ENCODE assay signal across 8 mouse cellular contexts in the genomic region with DNA sequence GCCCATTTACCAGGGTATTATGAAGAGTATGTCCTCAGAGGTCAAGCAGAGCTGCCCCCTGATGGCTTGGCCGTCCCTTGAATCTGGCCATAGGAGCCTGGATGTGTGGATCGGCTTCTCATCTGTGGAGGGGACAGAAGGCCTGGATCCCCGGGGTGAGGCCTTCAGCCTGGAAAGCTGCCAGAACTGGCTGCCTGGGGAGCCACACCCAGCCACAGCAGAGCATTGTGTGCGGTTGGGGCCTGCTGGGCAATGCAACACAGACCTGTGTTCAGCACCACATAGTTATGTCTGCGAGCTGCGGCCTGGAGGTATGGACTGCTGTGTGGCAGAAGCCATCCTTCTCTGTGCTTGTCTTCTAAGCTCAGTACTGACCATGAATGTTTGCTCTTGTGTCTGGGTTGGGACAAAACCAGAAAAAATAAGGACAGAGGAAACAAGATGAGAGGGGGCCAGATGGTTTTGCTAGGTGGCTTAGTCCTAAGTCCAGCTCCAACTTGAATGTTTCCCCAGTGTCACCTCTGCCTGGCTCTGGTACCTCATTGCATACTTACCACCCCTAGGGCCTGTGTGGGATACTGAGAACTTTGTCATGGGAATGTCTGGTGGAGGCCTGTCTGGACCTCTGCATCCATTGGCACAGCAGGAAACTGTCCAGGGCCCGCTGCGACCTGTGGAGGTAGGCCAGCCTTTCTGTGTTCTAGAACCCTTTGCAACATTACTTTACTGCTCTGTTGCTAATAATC. TPM values are rescaled to one million over a fixed set of nuclear protein-coding genes. Genes with fewer than 3 reads are reported as not detected.
DNase-seq lines count a peak whose midpoint lies in the region; ATAC-seq and TF ChIP-seq lines count a peak whose summit lies in the region.
"Had no signal": no experiment of that assay in that cellular context is flagged by ENCODE, and none has a peak within 500 bp of the region (broad histone marks: within the 10 kb centered on the region; RNA-seq: fewer than 3 reads in every experiment).

No protein-coding gene starts in this region.

- no peak for TF ChIP-seq POLR2A in heart, adult 2 months (IDR thresholded peaks at IDR 0.05; ENCODE audit: insufficient read depth, low read depth, low read length)

- intact Hi-C loops in heart, adult 2 months (cut with DNase I) = no loop called here
- intact Hi-C loops in left cerebral cortex, postnatal 25 days (cut with DNase I) = no loop called here

- peaks cover 9% of the 10 kb centered on the region for H3K4me1 ChIP-seq in heart, adult 2 months (ENCODE audit: control insufficient read depth, insufficient read depth, low read length)
- peaks cover 25% of the 10 kb centered on the region for H3K4me1 ChIP-seq in liver, embryonic 15.5 days (replicated peaks)

- ATAC-seq in liver, embryonic 15.5 days (ENCODE audit: insufficient read depth) = peak; percentile 57; the same call in 1 of the 2 replicates

- no peak overlapping the region for H3K27ac ChIP-seq in heart, adult 2 months
- H3K27ac ChIP-seq in liver, embryonic 15.5 days (replicated peaks) = no peak overlapping the region
- H3K27ac ChIP-seq: limb, embryonic 15.5 days had no signal

- peak overlapping the region; percentile 40; the same call in 1 of the 2 replicates for H3K9ac ChIP-seq in heart, adult 2 months (ENCODE audit: low read depth, low read length)
- peak overlapping the region; percentile 18; the same call in 1 of the 2 replicates for H3K9ac ChIP-seq in liver, embryonic 15.5 days
- H3K9ac ChIP-seq: limb, embryonic 15.5 days had no signal

- H3K4me3 ChIP-seq in heart, adult 2 months = no peak overlapping the region
- no peak overlapping the region for H3K4me3 ChIP-seq in liver, embryonic 15.5 days (replicated peaks)
- H3K4me3 ChIP-seq: limb, embryonic 15.5 days had no signal

- no peak for TF ChIP-seq EP300 in heart, adult 2 months (IDR thresholded peaks at IDR 0.05; ENCODE audit: insufficient read depth, low read depth, low read length)

- peaks cover 7% of the 10 kb centered on the region for H3K79me2 ChIP-seq in heart, adult 2 months (replicated peaks; ENCODE audit: control insufficient read depth, insufficient read depth, low read length)

- TF ChIP-seq CTCF in heart, adult 2 months (IDR thresholded peaks at IDR 0.05) = no peak

- H3K36me3 ChIP-seq in heart, adult 2 months (ENCODE audit: control insufficient read depth, insufficient read depth, low read length) = peaks cover 2% of the 10 kb centered on the region; the same call in 1 of the 2 replicates
- H3K36me3 ChIP-seq in liver, embryonic 15.5 days (replicated peaks) = peaks cover 16% of the 10 kb centered on the region; the same call in 1 of the 2 replicates

- WGBS in heart, adult 2 months = 38% methylated on average over 8 of the region's 8 CpGs
- WGBS in liver, embryonic 15.5 days (ENCODE audit: insufficient replicate concordance) = 40% methylated on average over 8 of the region's 8 CpGs

- H3K4me2 ChIP-seq in liver, embryonic 15.5 days = no peak overlapping the region; the same call in 1 of the 2 replicates
- H3K4me2 ChIP-seq: limb, embryonic 15.5 days had no signal

- DNase-seq in urinary bladder, adult 18-20 months (ENCODE audit: low spot score in 2 of 2) = peak; percentile 29 to 58
- DNase-seq in urinary bladder, adult 2 months (ENCODE audit: low spot score) = no peak
- peak; percentile 68 to 71 for DNase-seq in heart, adult 2 months
- DNase-seq in left cerebral cortex, postnatal 25 days (ENCODE audit: low spot score in 2 of 2) = no peak
- DNase-seq in thymus, postnatal 25 days = no peak
- no peak for DNase-seq in cerebellum, postnatal 4 days (ENCODE audit: low spot score in 2 of 2)

- no peaks in the 10 kb centered on the region for H3K27me3 ChIP-seq in heart, adult 2 months (ENCODE audit: control insufficient read depth, insufficient read depth, low read length)
- H3K27me3 ChIP-seq in liver, embryonic 15.5 days = no peaks in the 10 kb centered on the region
- H3K27me3 ChIP-seq: limb, embryonic 15.5 days had no signal

- no peaks in the 10 kb centered on the region for H3K9me3 ChIP-seq in liver, embryonic 15.5 days (replicated peaks)
- H3K9me3 ChIP-seq: limb, embryonic 15.5 days had no signal

RNA-seq across cellular contexts. Expression of gene Pkd1, which starts 17.6 kb away (rescaled TPM):
- polyA plus RNA-seq in urinary bladder, adult 2 months (2012; rRNA removed) = 69.8 and 84.0 TPM in 2 replicates
- total RNA-seq in heart, adult 2 months (2021) = 10 to 100 TPM; 35.6 to 36.2 TPM
- polyA plus RNA-seq in heart, adult 2 months (2012; rRNA removed) = 48.5 and 59.9 TPM in 2 replicates
- polyA plus RNA-seq in liver, embryonic 15.5 days (2015; fragmentation: Nextera tagmentation; extraction: Ambion mirVana) = 2.6 and 3.0 TPM in 2 replicates
- 10 to 100 TPM; 66.4 to 84.7 TPM for total RNA-seq in left cerebral cortex, postnatal 25 days (2021)

RNA-seq across cellular contexts. Expression of gene Rab26, which starts 33.2 kb away (rescaled TPM):
- polyA plus RNA-seq in urinary bladder, adult 2 months (2012; rRNA removed) = 1.4 and 1.5 TPM in 2 replicates
- under 1 TPM in 1 of 2 experiments, not detected in 1; 0.39 TPM for total RNA-seq in heart, adult 2 months (2021)
- 0.10 and 0.12 TPM in 2 replicates for polyA plus RNA-seq in heart, adult 2 months (2012; rRNA removed)
- polyA plus RNA-seq in liver, embryonic 15.5 days (2015; fragmentation: Nextera tagmentation; extraction: Ambion mirVana) = 0.64 and 0.74 TPM in 2 replicates
- 10 to 100 TPM; 53.4 to 59.5 TPM for total RNA-seq in left cerebral cortex, postnatal 25 days (2021)

RNA-seq across cellular contexts. Expression of gene Traf7, which starts 39.5 kb away (rescaled TPM):
- polyA plus RNA-seq in urinary bladder, adult 2 months (2012; rRNA removed) = 174 and 223 TPM in 2 replicates
- total RNA-seq in heart, adult 2 months (2021) = 10 to 100 TPM; 41.9 to 46.5 TPM
- polyA plus RNA-seq in heart, adult 2 months (2012; rRNA removed) = 93.4 and 109 TPM in 2 replicates
- 32.9 and 35.2 TPM in 2 replicates for polyA plus RNA-seq in liver, embryonic 15.5 days (2015; fragmentation: Nextera tagmentation; extraction: Ambion mirVana)
- 10 to 100 TPM; 75.1 to 77.7 TPM for total RNA-seq in left cerebral cortex, postnatal 25 days (2021)

Comparison
In these comparisons a context has a peak if more than half of its experiments do, and no peak if none do; other contexts are left out.
1. DNase-seq: peak in urinary bladder, adult 18-20 months (2 of 2) and heart, adult 2 months (2 of 2); none in urinary bladder, adult 2 months (single experiment), left cerebral cortex, postnatal 25 days (0 of 2), thymus, postnatal 25 days (single experiment) and cerebellum, postnatal 4 days (0 of 2).
2. RNA of gene Pkd1, which starts 17.6 kb away (polyA plus RNA-seq): 69.8 to 84.0 TPM in urinary bladder, adult 2 months and 48.5 to 59.9 TPM in heart, adult 2 months; 2.6 to 3.0 TPM in liver, embryonic 15.5 days; every median in the first group is over 10 times any median in the second.